Mouse (Mus musculus): ENCODE results near the gene D6Wsu163e. TPM values are rescaled to one million over a fixed set of nuclear protein-coding genes. Genes with fewer than 3 reads are reported as not detected.

The D6Wsu163e gene
- polyA plus RNA-seq (2016; fragmentation: Nextera tagmentation; extraction: Ambion mirVana): 20.2 and 24.7 TPM in 2 replicates

DNA sequence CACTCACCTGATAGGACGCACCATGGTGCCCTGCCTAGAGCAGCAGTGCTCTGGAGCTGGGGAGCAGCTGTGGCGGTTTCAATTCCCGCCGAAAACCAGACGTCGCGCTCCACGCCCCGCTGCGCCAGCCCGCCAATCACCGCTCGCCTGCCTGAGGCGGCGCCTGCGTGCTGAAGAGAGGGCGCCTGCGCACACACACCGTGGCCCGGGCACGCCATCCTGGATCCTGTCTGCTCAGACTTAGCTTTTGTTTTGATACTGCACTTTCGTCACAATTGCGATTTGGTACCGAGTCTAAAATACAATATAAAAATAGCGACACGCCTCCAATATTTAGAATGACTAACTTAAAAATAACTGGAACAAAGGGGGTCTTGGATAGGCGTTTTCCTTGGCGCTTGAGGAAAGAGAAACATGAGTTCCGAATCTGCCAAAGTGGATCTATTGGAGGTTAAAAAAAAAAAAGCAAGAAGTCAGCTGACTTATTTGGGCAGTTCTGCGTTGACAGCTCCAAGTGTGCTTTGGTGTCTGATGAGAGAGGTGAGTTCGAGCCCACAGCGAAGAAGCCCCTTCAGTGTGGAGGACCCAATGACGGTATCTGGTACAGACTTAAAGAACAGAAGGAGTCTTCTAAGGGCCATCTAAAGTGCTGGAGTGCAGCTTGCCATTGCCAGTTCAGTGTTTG lies at the start of gene D6Wsu163e, which contains the start of gene Rad51ap1:
Gene D6Wsu163e, plus strand, starts transcription at position 476 of the 685 bp plus-strand sequence.
Gene Rad51ap1, minus strand, starts transcription at position 101 of the 685 bp plus-strand sequence.
- Histone ChIP-seq H3K27me3 (no peaks in the 10 kb centered on the region), H3K4me1 (peaks cover 31% of the 10 kb centered on the region), H3K9ac (replicated peaks) (peak within 1 kb of the TSS; percentile 79), H3K27ac (replicated peaks) (peak within 1 kb of the TSS; percentile 30; the same call in 1 of the 2 replicates), H3K9me3 (no peaks in the 10 kb centered on the region), H3K36me3 (peaks cover 14% of the 10 kb centered on the region; the same call in 1 of the 2 replicates), H3K4me3 (peak within 1 kb of the TSS; percentile 78), H3K4me2 (replicated peaks) (peak within 1 kb of the TSS; percentile 98)
- peak; percentile 98 for ATAC-seq (ENCODE audit: low FRiP score, low read depth)
- WGBS: under 1% methylated on average over 33 of the region's 33 CpGs

DNA sequence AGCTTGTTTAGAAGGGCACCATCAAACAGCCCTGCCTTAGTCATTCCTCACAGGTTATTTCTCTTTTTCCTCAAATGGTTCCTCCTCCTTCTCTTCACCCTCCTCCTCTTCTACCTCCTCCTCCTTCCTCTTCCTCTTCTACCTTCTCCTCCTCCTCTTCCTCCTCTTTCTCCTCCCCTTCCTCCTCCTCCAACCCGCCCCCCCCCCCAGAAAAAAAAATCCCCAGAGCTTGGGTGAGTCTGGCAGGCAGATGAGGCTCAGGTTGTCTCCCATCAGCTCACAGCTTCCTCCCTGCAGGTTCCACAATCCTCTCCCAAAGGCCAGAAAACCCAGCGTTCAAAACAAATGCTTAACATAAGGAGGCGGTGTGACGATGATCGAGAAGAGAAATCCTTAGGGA lies 32.4 kb upstream of the D6Wsu163e start:
- ATAC-seq (ENCODE audit: low FRiP score, low read depth): no peak
- H3K36me3 ChIP-seq: no peaks in the 10 kb centered on the region
- no peak overlapping the region for H3K9ac ChIP-seq (replicated peaks)
- 81% methylated on average over 4 of the region's 5 CpGs for WGBS
- no peaks in the 10 kb centered on the region for H3K4me1 ChIP-seq
- no peak overlapping the region for H3K27ac ChIP-seq (replicated peaks)
- no peak overlapping the region for H3K4me2 ChIP-seq (replicated peaks)
- no peaks in the 10 kb centered on the region for H3K27me3 ChIP-seq
- no peak overlapping the region for H3K4me3 ChIP-seq
- H3K9me3 ChIP-seq: no peaks in the 10 kb centered on the region

DNA sequence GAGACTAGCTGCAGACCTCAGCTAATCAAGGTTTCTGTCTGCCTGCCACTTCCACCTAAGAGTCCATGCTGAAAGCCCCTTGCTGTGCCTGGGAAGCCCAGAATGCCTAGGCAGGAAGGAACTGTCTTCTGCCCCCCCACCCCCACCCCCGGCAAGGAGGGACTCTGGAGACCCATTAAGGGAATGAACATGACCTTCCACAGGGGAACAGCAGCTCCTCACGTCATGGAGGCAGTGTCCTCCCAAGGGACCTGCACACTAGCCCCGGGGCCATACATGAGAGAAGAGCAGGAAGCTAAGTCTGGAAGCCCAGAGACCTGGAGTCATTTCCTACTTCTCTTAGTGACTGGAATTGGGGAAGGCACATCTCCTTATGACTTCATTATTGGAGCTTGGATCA lies 31.9 kb upstream of the D6Wsu163e start:
- H3K9me3 ChIP-seq: no peaks in the 10 kb centered on the region
- H3K4me2 ChIP-seq (replicated peaks): no peak overlapping the region
- H3K27me3 ChIP-seq: no peaks in the 10 kb centered on the region
- WGBS: 69% methylated on average over 3 of the region's 3 CpGs
- H3K36me3 ChIP-seq: no peaks in the 10 kb centered on the region
- no peak overlapping the region for H3K27ac ChIP-seq (replicated peaks)
- no peak overlapping the region for H3K4me3 ChIP-seq
- H3K9ac ChIP-seq (replicated peaks): no peak overlapping the region
- H3K4me1 ChIP-seq: no peaks in the 10 kb centered on the region
- ATAC-seq (ENCODE audit: low FRiP score, low read depth): no peak

DNA sequence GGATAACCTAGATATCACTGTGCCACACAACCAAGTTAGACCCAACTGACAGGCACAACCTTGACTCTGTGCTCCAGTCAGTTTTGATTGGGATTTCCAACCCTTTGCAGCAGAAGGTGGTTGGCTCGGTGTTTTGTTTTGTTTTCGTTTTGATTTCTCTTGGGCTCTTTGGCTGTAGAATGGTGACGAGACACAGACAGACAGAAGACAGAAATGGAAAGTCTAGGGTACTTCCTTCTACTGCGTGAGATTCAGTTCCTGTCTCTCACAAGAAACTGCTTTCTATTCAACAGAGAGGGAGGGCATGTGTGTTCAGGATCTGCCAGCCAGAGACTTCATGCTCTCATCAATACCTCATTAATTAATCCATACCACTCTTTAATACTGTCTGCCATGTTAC lies 29.0 kb upstream of the D6Wsu163e start:
- H3K9me3 ChIP-seq: no peaks in the 10 kb centered on the region
- 85% methylated on average over 4 of the region's 4 CpGs for WGBS
- no peak overlapping the region for H3K4me2 ChIP-seq (replicated peaks)
- H3K27me3 ChIP-seq: no peaks in the 10 kb centered on the region
- no peaks in the 10 kb centered on the region for H3K4me1 ChIP-seq
- H3K36me3 ChIP-seq: no peaks in the 10 kb centered on the region
- H3K4me3 ChIP-seq: no peak overlapping the region
- no peak overlapping the region for H3K9ac ChIP-seq (replicated peaks)
- no peak for ATAC-seq (ENCODE audit: low FRiP score, low read depth)
- no peak overlapping the region for H3K27ac ChIP-seq (replicated peaks)

GRCm38 (mm10) chr6:126914928-126915327 lies 24.8 kb upstream of the D6Wsu163e start:
- no peak for ATAC-seq (ENCODE audit: low FRiP score, low read depth)
- no peak overlapping the region for H3K4me3 ChIP-seq
- WGBS: 87% methylated on average over 5 of the region's 5 CpGs

GRCm38 (mm10) chr6:126921111-126921881 lies 18.5 kb upstream of the D6Wsu163e start, which contains the start of gene Dyrk4:
Gene Dyrk4 (minus strand): TSS chr6:126921839.
- Histone ChIP-seq H3K9ac (replicated peaks) (peak within 1 kb of the TSS; percentile 49; the same call in 1 of the 2 replicates), H3K27ac (replicated peaks) (no peak within 1 kb of the TSS), H3K4me3 (peak within 1 kb of the TSS; percentile 25), H3K9me3 (no peaks in the 10 kb centered on the region), H3K4me2 (replicated peaks) (peak within 1 kb of the TSS; percentile 47), H3K36me3 (peaks cover 36% of the 10 kb centered on the region), H3K27me3 (peaks cover 4% of the 10 kb centered on the region; the same call in 1 of the 2 replicates), H3K4me1 (no peaks in the 10 kb centered on the region)
- ATAC-seq (ENCODE audit: low FRiP score, low read depth): 0 out of 2 replicates have a peak, but pooled peaks have one; percentile 27
- WGBS: 7% methylated on average over 21 of the region's 21 CpGs

More at GRCm38 (mm10) chr6:126914928-126915327, 24.8 kb upstream of the D6Wsu163e start:
- Histone ChIP-seq H3K9me3 (no peaks in the 10 kb centered on the region), H3K9ac (replicated peaks) (no peak overlapping the region), H3K36me3 (no peaks in the 10 kb centered on the region), H3K4me1 (no peaks in the 10 kb centered on the region), H3K27ac (replicated peaks) (no peak overlapping the region), H3K4me2 (replicated peaks) (no peak overlapping the region), H3K27me3 (peaks cover 5% of the 10 kb centered on the region; the same call in 1 of the 2 replicates)

GRCm38 (mm10) chr6:126932896-126933295 lies 6.9 kb upstream of the D6Wsu163e start:
- H3K27me3 ChIP-seq: no peaks in the 10 kb centered on the region
- no peak overlapping the region for H3K9ac ChIP-seq (replicated peaks)
- H3K4me2 ChIP-seq (replicated peaks): no peak overlapping the region
- peaks cover 8% of the 10 kb centered on the region; the same call in 1 of the 2 replicates for H3K4me1 ChIP-seq
- peaks cover 47% of the 10 kb centered on the region for H3K36me3 ChIP-seq
- H3K9me3 ChIP-seq: no peaks in the 10 kb centered on the region
- no peak overlapping the region for H3K27ac ChIP-seq (replicated peaks)
- 91% methylated on average over 2 of the region's 2 CpGs for WGBS
- H3K4me3 ChIP-seq: no peak overlapping the region
- no peak for ATAC-seq (ENCODE audit: low FRiP score, low read depth)

GRCm38 (mm10) chr6:126938047-126938446 lies 1.7 kb upstream of the D6Wsu163e start:
- Histone ChIP-seq H3K36me3 (peaks cover 15% of the 10 kb centered on the region), H3K4me3 (peak overlapping the region; percentile 78), H3K9ac (replicated peaks) (0 out of 2 replicates have a peak overlapping the region, but pooled peaks have one; percentile 79), H3K9me3 (no peaks in the 10 kb centered on the region), H3K4me1 (peaks cover 31% of the 10 kb centered on the region), H3K27me3 (no peaks in the 10 kb centered on the region), H3K4me2 (replicated peaks) (peak overlapping the region; percentile 98), H3K27ac (replicated peaks) (no peak overlapping the region)
- 78% methylated on average over 2 of the region's 2 CpGs for WGBS
- ATAC-seq (ENCODE audit: low FRiP score, low read depth): no peak

- Histone ChIP-seq H3K4me2 (replicated peaks) (peak overlapping the region; percentile 98), H3K9me3 (no peaks in the 10 kb centered on the region), H3K4me3 (peak overlapping the region; percentile 78), H3K36me3 (peaks cover 10% of the 10 kb centered on the region; the same call in 1 of the 2 replicates), H3K27ac (replicated peaks) (peak overlapping the region; percentile 16; the same call in 1 of the 2 replicates), H3K9ac (replicated peaks) (peak overlapping the region; percentile 79), H3K27me3 (no peaks in the 10 kb centered on the region), H3K4me1 (peaks cover 31% of the 10 kb centered on the region)
- under 1% methylated on average over 31 of the region's 31 CpGs for WGBS
- ATAC-seq (ENCODE audit: low FRiP score, low read depth): no peak; the same call in 1 of the 2 replicates
Observed at GRCm38 (mm10) chr6:126938853-126939486, 792 bp upstream of the D6Wsu163e start.

DNA sequence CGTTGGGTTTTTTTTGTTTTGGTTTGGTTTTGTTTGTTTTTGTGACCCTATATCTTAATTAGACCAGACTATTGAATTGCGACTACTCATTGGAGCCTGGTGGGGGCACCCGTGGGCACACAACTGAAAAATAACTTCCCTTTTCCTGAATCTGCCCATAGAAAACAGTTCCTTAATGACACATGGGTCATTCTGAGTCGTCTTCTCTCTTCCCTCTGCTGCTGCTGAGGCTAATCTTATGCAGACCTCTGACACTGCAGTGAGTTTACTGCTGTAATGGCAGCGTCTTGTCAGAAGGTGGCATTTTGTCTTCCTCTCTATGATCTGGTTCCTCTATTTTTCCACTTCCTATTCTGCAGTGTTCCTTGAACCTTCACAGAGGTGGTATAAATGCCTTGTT lies 689 bp downstream of the D6Wsu163e start:
- Histone ChIP-seq H3K9me3 (no peaks in the 10 kb centered on the region), H3K4me3 (peak overlapping the region; percentile 78), H3K27me3 (no peaks in the 10 kb centered on the region), H3K4me1 (peaks cover 31% of the 10 kb centered on the region), H3K36me3 (peaks cover 22% of the 10 kb centered on the region), H3K27ac (replicated peaks) (no peak overlapping the region), H3K4me2 (replicated peaks) (peak overlapping the region; percentile 98), H3K9ac (replicated peaks) (peak overlapping the region; percentile 37; the same call in 1 of the 2 replicates)
- ATAC-seq (ENCODE audit: low FRiP score, low read depth): no peak
- 4% methylated on average over 5 of the region's 5 CpGs for WGBS

GRCm38 (mm10) chr6:126948336-126948735 lies 8.6 kb downstream of the D6Wsu163e start:
- H3K4me2 ChIP-seq (replicated peaks): no peak overlapping the region
- 90% methylated on average over 4 of the region's 4 CpGs for WGBS
- H3K9ac ChIP-seq (replicated peaks): no peak overlapping the region
- H3K9me3 ChIP-seq: no peaks in the 10 kb centered on the region
- H3K27ac ChIP-seq (replicated peaks): no peak overlapping the region
- H3K36me3 ChIP-seq: peaks cover 38% of the 10 kb centered on the region
- no peaks in the 10 kb centered on the region for H3K27me3 ChIP-seq
- no peaks in the 10 kb centered on the region for H3K4me1 ChIP-seq
- no peak overlapping the region for H3K4me3 ChIP-seq
- no peak for ATAC-seq (ENCODE audit: low FRiP score, low read depth)

All from midbrain, embryonic 12.5 days (tissue).